Mouse (Mus musculus): ENCODE results near the gene Rdh12. TPM values are rescaled to one million over a fixed set of nuclear protein-coding genes. Genes with fewer than 3 reads are reported as not detected.

Rdh12 gene
- polyA plus RNA-seq (2012; rRNA removed), result 3.7 and 5.8 TPM in 2 replicates

DNA sequence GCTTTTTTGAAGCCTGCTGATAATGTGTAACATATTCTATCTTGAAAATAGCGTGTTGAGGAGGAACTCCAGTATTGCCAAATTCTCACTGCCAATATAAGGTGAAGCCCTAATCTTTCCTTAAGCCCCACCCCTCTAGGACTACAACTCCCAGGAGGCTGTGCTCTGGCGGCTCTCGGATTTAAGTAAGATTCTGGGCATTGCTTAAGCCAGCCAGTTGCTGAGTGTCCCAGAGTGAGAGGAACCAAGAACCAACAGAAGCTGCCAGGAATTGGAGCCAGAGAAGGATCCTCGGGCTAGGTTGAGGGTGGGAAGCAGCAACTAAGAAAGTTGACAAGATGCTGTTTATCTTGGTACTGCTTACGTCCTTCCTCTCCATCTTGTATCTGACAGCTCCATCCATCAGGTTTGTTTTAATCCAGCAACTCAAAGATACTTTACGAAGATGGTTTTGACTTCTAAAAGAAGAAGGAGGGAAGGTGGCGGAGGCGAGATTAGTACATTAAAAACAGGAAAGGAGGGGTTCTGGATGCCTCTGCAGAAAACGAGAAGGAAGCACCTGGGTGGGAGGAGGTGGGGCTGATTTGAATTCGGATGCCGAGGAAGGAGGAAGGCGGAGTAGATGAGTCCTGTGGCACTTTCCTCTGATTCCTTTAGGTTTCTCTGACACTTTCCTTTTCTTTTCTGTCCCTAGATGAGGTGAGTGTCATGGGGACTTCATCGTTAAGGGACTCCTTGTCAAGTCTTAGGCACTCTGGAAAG, at the start of gene Rdh12:
Gene Rdh12, plus strand, starts transcription at position 212 of the 762 bp plus-strand sequence.
- under 1% methylated on average over 13 of the region's 13 CpGs for WGBS
- no peak within 1 kb of the TSS for H3K27ac ChIP-seq (ENCODE audit: control insufficient read depth, insufficient read depth, low read length)
- no peaks in the 10 kb centered on the region for H3K36me3 ChIP-seq (ENCODE audit: control insufficient read depth, insufficient read depth, low read length)
- no peak for TF ChIP-seq CTCF (IDR thresholded peaks at IDR 0.05; ENCODE audit: borderline replicate concordance, control insufficient read depth, extremely low read depth, insufficient read depth, low read length, poor library complexity)
- TF ChIP-seq POLR2A (IDR thresholded peaks at IDR 0.05; ENCODE audit: control insufficient read depth, extremely low read depth, insufficient read depth, low read length, poor library complexity), result no peak
- peak within 1 kb of the TSS; percentile 59 for H3K4me3 ChIP-seq (ENCODE audit: control insufficient read depth, insufficient read depth, low read length)
- peak; percentile 45 for DNase-seq
- H3K4me1 ChIP-seq (replicated peaks; ENCODE audit: control insufficient read depth, insufficient read depth, low read length), result no peaks in the 10 kb centered on the region
- no peaks in the 10 kb centered on the region for H3K27me3 ChIP-seq (ENCODE audit: control insufficient read depth, insufficient read depth, low read length)

DNA sequence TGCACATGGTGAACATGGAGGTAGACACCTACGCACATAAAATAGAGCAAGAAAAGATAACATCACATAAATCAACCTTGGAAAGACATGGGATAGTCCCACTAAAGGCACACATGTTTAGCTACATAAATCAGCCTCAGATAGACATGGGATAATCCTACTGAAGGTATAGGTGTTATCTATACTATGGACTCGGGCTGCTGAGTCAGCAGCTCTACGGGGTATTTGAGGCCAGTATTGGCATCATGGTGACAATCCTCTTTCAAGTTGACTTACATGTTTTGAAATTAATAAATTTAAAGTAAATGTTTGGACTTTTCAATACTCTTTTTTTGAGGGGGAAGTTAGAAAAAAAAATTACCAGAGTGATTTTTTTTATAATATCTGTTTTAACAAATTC, 45.8 kb upstream of the Rdh12 start:
- no peaks in the 10 kb centered on the region for H3K27me3 ChIP-seq (ENCODE audit: control insufficient read depth, insufficient read depth, low read length)
- TF ChIP-seq CTCF (IDR thresholded peaks at IDR 0.05; ENCODE audit: borderline replicate concordance, control insufficient read depth, extremely low read depth, insufficient read depth, low read length, poor library complexity) (no peak), POLR2A (IDR thresholded peaks at IDR 0.05; ENCODE audit: control insufficient read depth, extremely low read depth, insufficient read depth, low read length, poor library complexity) (no peak)
- no peak for DNase-seq
- H3K36me3 ChIP-seq (ENCODE audit: control insufficient read depth, insufficient read depth, low read length), result peaks cover 76% of the 10 kb centered on the region
- H3K4me1 ChIP-seq (replicated peaks; ENCODE audit: control insufficient read depth, insufficient read depth, low read length), result no peaks in the 10 kb centered on the region
- H3K4me3 ChIP-seq (ENCODE audit: control insufficient read depth, insufficient read depth, low read length), result no peak overlapping the region
- WGBS, result 100% methylated on average over 3 of the region's 3 CpGs
- no peak overlapping the region for H3K27ac ChIP-seq (ENCODE audit: control insufficient read depth, insufficient read depth, low read length)

DNA sequence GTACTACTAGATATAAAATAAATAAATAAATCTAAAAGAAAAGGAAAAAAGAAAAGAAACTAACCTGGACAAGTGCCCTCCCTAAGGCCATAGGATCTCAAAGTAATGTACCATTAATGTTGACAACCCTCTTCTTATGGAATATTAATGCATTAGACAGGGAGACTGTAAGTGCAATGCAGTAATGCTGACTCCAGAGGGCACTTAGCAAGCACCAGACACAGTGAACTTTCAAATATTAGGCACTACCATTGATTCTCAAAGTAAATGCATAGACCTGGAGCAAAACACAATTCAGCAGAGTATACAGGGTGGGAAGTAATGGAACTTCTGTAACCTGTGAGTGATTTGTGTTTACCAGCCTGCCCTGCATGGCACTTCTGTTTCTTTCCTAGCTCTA, 39.5 kb upstream of the Rdh12 start:
- DNase-seq, result no peak
- no peak overlapping the region for H3K4me3 ChIP-seq (ENCODE audit: control insufficient read depth, insufficient read depth, low read length)
- H3K27me3 ChIP-seq (ENCODE audit: control insufficient read depth, insufficient read depth, low read length), result no peaks in the 10 kb centered on the region
- H3K4me1 ChIP-seq (replicated peaks; ENCODE audit: control insufficient read depth, insufficient read depth, low read length), result peaks cover 3% of the 10 kb centered on the region
- TF ChIP-seq POLR2A (IDR thresholded peaks at IDR 0.05; ENCODE audit: control insufficient read depth, extremely low read depth, insufficient read depth, low read length, poor library complexity) (no peak), CTCF (IDR thresholded peaks at IDR 0.05; ENCODE audit: borderline replicate concordance, control insufficient read depth, extremely low read depth, insufficient read depth, low read length, poor library complexity) (no peak)
- H3K36me3 ChIP-seq (ENCODE audit: control insufficient read depth, insufficient read depth, low read length), result peaks cover 20% of the 10 kb centered on the region
- no peak overlapping the region for H3K27ac ChIP-seq (ENCODE audit: control insufficient read depth, insufficient read depth, low read length)

GRCm38 (mm10) chr12:79170421-79170820, 38.3 kb upstream of the Rdh12 start:
- H3K27me3 ChIP-seq (ENCODE audit: control insufficient read depth, insufficient read depth, low read length), result no peaks in the 10 kb centered on the region
- H3K4me1 ChIP-seq (replicated peaks; ENCODE audit: control insufficient read depth, insufficient read depth, low read length), result peaks cover 3% of the 10 kb centered on the region
- TF ChIP-seq POLR2A (IDR thresholded peaks at IDR 0.05; ENCODE audit: control insufficient read depth, extremely low read depth, insufficient read depth, low read length, poor library complexity) (no peak), CTCF (IDR thresholded peaks at IDR 0.05; ENCODE audit: borderline replicate concordance, control insufficient read depth, extremely low read depth, insufficient read depth, low read length, poor library complexity) (no peak)
- no peak overlapping the region for H3K4me3 ChIP-seq (ENCODE audit: control insufficient read depth, insufficient read depth, low read length)
- WGBS, result 89% methylated on average over 3 of the region's 3 CpGs
- H3K27ac ChIP-seq (ENCODE audit: control insufficient read depth, insufficient read depth, low read length), result no peak overlapping the region
- H3K36me3 ChIP-seq (ENCODE audit: control insufficient read depth, insufficient read depth, low read length), result peaks cover 12% of the 10 kb centered on the region
- no peak for DNase-seq

DNA sequence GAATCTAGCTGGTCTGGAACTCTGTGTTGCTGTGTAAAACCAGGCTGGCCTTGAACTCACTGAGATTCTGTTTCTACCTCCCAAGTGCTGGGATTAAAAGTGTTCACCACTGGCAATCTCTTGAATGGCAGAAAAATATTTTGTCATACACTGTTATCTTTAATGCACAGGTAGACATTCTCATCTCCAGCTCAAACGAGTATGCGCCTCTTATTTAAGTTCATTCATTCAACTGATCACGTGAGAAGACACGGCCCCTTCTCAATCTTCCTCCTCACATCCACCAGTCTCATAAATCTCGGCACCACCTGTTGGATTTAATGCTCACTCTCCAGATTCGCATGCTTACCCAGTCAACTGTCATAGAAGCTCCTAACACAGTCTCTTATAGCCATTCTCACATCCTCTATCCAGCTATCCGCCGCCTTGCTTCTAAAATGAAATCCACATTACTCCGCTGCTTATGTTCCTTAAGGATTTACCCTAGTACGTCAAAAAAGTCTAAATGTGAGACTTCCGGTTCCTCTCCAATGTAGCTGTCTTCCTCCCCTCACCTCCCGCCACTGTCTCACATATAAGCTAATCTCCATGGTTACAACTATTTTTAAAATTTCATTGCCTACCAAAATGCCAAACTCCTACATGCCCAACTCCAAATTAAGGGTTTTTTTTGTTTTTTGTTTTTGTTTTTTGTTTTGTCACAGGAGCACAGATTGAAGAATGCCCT, 37.3 kb upstream of the Rdh12 start:
- H3K27me3 ChIP-seq (ENCODE audit: control insufficient read depth, insufficient read depth, low read length), result no peaks in the 10 kb centered on the region
- H3K4me1 ChIP-seq (replicated peaks; ENCODE audit: control insufficient read depth, insufficient read depth, low read length), result peaks cover 3% of the 10 kb centered on the region
- WGBS, result 29% methylated on average over 12 of the region's 12 CpGs
- TF ChIP-seq CTCF (IDR thresholded peaks at IDR 0.05; ENCODE audit: borderline replicate concordance, control insufficient read depth, extremely low read depth, insufficient read depth, low read length, poor library complexity) (no peak), POLR2A (IDR thresholded peaks at IDR 0.05; ENCODE audit: control insufficient read depth, extremely low read depth, insufficient read depth, low read length, poor library complexity) (no peak)
- peak; percentile 2 for DNase-seq
- H3K4me3 ChIP-seq (ENCODE audit: control insufficient read depth, insufficient read depth, low read length), result peak overlapping the region; percentile 87
- H3K27ac ChIP-seq (ENCODE audit: control insufficient read depth, insufficient read depth, low read length), result no peak overlapping the region
- peaks cover 14% of the 10 kb centered on the region for H3K36me3 ChIP-seq (ENCODE audit: control insufficient read depth, insufficient read depth, low read length)

- under 1% methylated on average over 73 of the region's 73 CpGs for WGBS
- peak; percentile 86 for DNase-seq
- Histone ChIP-seq H3K27me3 (ENCODE audit: control insufficient read depth, insufficient read depth, low read length) (no peaks in the 10 kb centered on the region), H3K27ac (ENCODE audit: control insufficient read depth, insufficient read depth, low read length) (peak within 1 kb of the TSS; percentile 8; the same call in 1 of the 2 replicates), H3K4me1 (replicated peaks; ENCODE audit: control insufficient read depth, insufficient read depth, low read length) (peaks cover 3% of the 10 kb centered on the region), H3K36me3 (ENCODE audit: control insufficient read depth, insufficient read depth, low read length) (peaks cover 10% of the 10 kb centered on the region), H3K4me3 (ENCODE audit: control insufficient read depth, insufficient read depth, low read length) (peak within 1 kb of the TSS; percentile 87)
- peak; percentile 65 for TF ChIP-seq CTCF (IDR thresholded peaks at IDR 0.05; ENCODE audit: borderline replicate concordance, control insufficient read depth, extremely low read depth, insufficient read depth, low read length, poor library complexity)
- peak; percentile 81 for TF ChIP-seq POLR2A (IDR thresholded peaks at IDR 0.05; ENCODE audit: control insufficient read depth, extremely low read depth, insufficient read depth, low read length, poor library complexity)
Measured at GRCm38 (mm10) chr12:79172019-79172941, 36.4 kb upstream of the Rdh12 start, which contains the start of gene Vti1b. Gene Vti1b, minus strand, starts transcription at chr12:79172667.

All from thymus, adult 2 months (tissue).